Mouse (Mus musculus): ENCODE measurements around the gene Cnksr3.
A peak's percentile ranks its signal among the peaks of the same experiment; 100 is the strongest.

The Cnksr3 gene

DNA sequence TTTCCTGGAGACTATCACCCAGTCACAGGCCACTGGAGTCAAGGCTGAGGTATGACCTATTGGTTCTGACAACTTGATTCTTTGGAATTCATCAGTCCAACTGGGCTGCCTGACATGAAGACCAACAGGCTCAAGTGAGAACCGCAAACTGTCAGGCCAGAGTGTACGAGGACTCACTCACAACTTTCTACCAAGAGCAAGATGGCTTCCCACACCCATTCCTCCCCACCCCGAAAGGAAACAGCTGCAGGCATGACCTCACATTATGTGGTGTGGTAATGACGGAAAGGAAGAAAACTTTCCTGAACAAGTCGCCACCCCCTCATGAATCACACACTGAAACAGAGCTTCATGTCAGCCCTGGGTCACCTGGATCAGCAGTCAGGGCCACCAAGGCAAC is 66.4 kb downstream of the Cnksr3 start:
- DNase-seq = peak; percentile 40 to 66

DNA sequence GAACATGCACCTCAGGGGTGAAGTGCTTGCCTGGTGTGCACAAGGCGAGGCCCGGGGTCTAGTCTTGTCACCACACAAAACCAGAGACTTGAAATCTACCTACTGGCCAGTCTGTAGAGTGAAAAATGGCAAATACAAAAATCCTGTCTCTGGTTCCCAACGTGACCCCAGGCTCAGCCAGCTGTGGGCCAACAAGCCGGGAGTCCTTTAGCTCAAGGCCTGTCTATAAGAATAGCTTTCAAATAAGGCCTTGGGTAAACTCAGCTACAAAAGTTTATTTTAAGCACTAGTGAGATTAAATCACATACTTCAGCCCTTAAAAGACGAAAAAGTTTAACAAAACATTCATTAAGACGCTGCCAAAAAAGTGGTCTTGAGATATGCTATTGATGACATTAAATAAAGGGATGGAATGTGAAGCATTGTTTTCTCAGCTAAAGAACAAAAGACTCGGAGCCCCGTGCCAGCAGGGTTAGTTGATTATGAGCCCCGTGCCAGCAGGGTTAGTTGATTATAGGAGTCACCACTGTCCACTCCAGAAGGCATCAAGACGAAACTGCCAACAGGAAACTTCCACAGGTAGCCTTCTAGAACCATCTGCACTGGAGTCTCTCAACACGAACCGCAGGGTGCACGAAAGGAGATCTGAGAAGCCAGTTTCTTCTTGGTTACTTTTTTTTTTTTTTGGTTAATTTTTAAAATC is 67.8 kb downstream of the Cnksr3 start:
- no peak for DNase-seq

DNA sequence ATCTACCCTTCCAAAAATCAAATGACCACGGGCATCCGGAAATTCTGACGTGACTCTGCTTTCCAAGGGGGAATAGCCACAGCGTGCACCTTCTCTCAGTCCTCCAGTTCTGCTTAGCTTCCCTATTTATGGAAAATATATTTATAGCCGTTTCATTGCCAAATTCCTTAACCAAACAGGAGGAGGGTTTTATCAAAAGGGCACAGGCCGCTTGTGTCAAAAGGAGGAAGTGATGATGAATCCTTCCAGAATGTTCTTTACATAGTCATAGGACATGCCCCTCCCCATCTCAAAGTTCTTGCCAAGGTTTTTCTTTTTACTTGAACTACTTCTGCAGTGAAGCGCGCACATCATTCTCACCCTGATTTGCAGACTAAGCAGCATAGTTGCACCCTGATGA is 69.8 kb downstream of the Cnksr3 start:
- no peak for DNase-seq

DNA sequence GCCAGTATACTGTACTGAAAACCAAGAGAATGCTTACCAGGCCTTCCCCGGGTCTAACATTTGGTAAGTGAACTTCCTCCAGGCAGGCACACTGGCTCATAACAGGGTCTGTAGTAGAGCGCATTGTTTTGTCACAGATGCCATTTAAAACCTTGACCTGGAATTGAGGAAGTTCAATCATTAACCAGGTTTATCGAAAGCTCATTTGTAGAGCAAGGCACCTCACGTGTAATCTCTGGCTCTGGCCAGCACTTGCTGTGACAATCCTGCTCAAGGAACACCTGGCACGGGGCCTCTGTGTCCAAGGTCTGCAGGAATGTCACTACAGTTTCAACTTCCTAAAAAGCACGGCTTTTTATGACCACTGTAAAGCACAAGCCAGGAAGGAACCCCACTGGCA is 71.8 kb downstream of the Cnksr3 start:
- DNase-seq = peak; percentile 86 to 92

DNA sequence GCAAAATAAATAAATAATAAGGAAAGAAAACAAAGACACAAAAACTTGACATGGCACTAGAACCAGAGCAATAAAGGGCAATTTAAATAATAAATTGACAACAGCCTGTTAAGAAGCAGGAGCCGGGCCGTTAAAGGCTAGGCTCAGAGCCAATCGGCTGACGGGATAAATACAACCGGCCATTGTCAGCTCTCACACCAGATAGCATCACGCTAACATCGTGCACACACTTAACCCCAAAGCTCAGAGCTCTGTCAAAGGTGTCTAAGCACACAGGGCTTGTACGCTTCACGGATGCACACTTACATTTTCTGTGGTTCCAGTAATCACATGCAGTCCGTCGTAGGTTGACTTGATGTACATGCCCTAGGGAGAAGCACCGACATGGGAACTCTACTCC is 74.0 kb downstream of the Cnksr3 start:
- no peak for DNase-seq

DNA sequence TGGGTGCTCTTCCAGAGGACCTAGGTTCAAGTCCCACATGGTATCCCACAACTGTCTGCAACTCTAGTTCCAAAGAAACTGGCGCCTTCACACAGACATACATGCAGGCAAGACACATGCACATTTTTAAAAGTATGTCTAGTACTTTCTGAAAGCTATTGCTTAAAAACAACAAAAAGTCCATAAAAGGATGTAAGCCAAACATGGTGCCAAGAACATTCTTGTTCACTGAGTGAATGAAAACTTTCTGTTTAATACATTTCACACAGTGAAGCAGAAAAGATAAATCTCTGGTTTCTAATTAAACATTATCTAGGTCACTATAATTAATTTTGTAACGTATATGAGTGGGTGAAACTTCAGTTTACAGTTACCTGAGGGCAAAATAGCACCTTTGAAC is 76.3 kb downstream of the Cnksr3 start:
- no peak for DNase-seq

DNA sequence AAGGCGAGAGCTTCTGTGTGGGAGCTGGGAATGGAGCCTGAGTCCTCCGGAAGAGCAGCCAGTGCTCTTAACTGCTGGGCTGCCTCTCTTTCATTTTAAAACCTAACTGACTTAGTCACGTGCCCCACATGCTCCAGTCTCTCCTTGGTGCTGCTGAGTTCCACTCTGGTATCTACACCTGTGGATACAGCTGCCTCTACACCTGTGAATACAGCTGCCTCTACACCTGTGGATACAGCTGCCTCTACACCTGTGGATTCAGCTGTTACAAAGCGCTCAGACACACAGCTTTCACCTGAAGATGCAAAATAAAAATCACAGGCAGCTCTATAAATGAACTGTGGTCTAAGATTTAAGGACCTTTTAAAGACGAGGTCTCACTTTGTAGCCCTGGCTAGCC is 79.0 kb downstream of the Cnksr3 start:
- no peak for DNase-seq

DNA sequence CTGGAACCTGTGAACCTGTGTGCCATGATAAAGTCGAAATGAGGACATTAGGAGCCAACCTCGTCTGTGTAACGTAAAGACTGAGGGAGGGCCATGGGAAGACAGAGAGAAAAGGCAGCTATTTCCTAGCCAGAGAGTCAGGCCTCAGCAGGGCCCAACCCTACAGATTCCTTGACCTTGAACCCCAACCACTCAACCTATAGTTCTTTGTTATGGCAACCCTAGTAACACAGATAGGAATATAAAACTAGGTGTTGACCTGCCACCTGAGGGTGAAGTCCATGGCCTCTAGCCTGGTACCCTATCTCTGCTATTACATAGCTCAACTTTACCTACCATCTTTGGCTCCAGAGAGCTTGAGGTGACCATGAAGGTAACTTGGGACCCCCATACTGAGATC is 80.6 kb downstream of the Cnksr3 start:
- DNase-seq = no peak

DNA sequence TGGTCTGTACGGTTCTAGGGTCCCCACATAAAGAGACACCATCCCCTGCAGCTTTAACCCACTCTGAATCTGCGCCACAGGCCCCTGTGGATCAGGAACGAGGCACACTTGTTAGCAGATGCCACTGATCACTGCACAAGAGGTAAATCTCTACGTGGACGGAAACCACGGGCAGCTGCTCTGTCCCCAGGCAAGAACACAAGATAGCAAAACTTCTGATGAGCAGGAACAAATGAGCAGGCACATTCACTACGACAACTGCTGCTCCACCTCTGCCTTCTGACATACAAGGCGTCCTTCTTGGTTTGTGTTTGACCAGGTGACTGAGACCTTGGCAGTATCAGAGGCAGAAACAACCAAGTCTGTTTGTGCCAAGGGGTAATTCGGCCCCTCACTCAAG is 84.2 kb downstream of the Cnksr3 start:
- no peak for DNase-seq

DNA sequence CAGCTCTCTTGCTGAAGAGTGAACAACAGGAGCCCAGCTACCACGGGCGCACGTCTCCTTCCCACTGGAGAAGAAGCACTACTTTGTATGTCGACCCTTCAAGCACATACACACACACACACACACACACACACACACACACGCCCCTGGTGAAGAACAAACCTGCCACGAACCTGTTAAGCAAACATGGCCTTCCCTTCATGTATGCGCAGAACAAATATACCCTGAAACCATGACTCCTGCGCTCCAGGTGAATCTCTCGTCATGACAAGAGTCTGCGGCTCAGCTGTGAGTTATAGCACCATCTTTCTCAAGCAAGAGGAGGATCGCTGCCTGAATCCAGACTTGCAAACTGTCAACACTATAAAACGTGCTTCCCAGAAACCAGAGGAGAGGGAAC is 85.2 kb downstream of the Cnksr3 start:
- no peak for DNase-seq

DNA sequence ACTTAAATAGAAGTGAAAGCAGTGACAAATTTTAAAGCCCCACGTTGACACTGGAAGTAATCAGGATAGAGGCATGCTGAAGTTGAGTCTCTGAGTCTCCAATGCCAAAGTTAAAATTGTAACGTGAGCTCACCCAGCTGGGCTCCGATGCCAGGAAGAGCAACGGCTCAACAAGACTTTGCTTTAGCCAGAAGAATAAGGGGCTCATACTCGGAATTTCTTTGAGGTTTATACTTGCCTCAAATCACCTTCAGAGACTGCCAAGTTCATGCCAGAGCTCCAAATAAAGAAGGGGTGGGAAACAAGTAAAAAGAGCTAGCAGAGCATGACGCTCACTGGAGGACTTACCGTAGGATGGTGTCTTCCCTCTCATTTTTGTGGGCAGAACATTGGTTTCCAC is 85.8 kb downstream of the Cnksr3 start:
- DNase-seq = no peak

DNA sequence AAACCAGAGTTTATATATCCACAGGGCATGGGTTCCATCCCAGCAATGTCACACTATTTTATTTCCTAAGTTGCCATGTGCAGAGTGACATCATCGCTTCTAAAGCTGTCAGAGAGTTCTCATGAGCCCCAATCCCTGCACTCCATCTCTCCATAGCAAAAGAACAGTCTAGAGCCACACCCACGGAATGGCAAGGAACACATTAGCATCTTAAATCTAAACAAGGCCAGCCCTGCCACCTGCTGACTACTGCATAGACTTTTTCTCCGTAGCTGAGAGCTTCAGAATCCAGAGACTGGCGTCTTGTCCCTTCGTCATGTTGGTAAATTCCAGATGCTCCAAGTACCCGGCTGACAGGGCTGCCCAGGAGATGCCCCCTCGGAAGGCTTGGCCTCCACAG is 87.0 kb downstream of the Cnksr3 start:
- DNase-seq = peak in 1 of 2 experiments; percentile 28

DNA sequence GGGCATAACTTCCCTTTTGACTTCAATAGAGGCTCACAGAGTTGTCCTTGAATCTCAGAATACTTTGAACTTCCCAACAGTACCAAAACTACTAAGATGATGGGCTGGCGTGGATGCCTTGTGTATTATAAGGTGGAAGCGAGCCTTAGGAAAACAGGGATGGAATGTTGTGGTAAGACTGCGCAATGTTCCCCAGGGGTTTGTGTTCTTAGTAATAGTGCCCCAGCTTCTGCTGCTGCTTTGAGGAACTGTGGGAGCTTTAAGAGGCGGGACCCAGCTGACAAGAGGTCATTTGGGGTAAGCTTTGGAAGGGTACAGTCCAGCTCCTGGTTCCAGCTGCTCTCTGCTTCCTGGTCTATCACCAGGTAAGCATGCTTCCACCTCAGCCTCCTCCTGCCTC is 89.7 kb downstream of the Cnksr3 start:
- DNase-seq = peak in 1 of 2 experiments; percentile 46

DNA sequence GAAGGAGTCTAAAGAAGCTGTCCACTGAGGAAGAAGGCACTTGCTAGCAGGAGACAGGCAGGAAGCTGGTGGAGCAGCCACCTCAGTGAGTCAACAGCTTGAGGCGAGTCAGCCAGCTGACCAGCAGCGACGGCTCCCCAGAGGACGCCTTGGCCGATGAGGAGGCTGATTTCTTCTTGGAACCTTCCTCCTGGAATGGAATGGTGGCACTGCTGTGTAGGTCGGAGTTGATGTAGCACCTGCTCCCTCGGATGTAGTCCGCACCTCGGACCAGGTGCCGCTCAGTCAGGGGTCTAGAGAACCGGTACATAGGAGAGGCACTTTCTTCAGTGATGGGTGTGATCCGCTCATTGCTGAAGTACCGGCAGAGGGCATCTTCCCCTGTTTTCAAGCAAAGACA is 91.8 kb downstream of the Cnksr3 start:
- DNase-seq = no peak

DNA sequence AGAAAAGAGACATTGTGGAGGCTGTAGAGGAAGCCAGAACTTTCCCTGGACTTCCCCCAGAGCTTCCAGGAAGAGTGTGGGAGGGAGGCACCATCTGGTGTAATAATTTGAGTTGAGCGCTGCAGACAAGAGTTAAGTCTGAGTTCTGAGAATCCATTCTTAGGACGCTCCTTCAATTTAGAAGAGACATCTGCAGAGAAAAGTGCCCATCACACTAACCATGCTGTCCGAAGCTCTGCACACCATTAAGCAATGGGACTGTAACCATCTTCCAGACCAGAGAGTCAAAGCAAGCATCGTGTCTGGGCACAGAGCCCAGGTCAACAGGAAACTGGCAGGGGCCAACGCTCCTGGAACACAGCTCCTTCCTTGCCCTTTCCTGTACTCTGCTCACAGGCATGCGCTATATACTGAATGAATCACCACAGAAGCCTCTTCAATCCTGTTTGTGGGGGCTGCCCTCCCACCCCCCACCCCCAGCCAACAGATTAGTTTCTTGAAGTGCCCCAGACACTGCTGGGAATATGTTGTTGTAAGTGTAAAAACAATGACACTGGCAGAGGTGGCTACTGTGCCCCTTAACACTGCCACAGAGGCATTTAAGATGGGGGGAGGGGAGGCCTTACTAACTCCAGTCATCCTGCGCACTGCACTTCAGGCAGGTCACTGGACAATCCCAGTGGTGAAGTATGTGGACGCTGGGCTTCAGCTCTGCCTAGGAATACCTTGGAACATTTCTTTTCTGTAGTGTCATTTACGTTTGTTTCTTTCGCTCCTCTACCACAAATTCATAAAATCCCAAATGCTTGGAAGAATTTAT is 93.6 kb downstream of the Cnksr3 start:
- peak; percentile 80 to 90 for DNase-seq

DNA sequence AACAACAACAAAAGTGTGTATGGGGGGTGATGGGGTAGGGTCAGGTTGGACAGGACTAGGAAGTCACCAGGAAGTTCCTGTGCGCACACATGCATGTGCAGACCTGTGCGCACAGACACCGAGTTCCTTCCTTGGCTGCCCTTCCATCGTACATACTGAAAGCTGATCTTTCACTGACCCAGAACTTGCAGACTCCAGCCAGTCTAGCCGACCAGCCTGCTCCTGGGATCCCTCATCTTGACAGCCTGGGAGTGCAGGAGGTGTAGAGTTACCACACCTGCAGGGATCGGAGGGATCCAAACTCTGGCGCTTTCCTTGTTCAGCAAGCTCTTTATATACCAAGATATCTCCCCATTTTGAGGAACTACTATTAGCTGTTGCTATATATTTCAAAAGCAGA is 94.3 kb downstream of the Cnksr3 start:
- no peak for DNase-seq

DNA sequence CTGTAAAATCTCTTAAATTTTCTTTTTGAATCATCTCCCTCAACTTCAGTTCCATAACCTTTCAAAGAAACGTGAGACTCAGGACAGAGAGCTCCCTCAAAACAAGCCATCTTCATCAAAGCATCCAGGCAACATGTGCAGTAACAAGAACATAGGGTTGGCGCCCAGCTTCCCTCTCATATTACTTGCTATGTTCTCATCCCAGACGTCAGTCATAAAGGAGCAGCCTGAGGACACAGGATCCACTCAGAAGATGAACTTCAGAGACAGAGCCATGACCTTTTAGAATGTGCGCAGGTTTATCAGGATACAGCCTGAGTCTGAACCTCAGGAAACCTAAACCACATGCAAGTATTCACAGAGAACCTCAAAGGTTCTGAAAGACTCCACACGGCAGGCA is 97.2 kb downstream of the Cnksr3 start:
- no peak for DNase-seq

DNA sequence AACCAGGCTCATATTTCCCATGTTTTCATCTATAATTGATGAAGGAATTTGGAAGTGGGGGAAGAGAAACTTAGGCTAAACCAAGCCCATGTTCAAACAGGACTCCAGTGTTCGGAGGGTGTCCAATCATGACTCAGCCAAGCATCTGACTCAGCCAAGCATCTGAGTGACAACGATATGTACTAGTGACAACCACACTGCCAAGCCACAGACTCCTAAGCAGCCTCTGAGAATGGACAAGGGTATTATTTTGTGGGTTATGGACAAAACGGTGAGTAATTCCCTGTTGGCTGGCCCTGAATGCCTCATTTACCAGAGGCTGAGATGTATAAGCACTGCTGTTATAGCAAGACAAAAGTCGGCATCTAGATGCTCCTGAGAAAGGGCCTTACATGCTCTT is 98.3 kb downstream of the Cnksr3 start:
- no peak for DNase-seq

DNA sequence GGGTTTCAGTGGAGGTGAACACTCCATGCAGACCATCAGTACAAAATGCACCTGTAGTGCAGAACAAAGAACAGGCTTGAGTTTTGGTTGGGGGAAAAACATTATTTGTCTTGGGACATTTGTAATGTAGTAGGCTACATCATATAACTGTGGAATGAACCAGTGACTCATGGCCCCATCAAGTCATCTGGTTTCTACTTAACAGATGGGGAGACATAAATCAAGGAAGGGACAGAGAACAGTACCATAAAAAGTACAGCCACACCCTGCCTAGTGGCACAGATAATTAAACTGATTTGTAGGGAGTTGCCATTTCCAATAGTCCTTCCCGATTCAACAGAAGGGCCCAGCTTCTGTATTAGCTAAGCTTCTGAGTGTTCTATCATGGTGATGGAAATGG is 98.9 kb downstream of the Cnksr3 start:
- DNase-seq = no peak

DNA sequence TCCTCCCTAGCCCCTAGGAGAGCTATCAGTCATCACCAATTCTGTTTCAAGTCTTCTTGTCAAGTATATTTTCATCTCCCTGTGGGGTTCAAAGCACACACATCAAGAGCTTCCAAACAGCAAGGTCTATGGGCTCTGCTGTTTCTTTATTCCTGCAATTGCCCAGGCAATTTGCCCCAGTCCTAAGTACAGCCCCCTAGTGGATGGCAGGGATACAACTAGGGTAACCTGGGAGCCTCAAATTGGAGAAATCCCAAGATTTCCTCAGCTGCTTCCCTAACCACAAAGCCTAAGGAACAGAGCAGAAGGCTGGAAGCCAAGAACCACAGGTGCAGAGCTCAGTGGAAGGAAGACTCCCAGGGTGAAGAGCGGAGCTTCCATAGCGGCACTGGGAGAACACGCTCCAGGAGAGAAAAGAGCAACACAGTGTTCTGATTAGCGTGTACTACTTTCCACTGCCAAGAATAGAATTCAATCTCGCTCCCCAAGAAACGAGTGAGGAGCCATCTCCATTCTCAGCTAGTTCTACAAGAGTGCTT is 100.5 kb downstream of the Cnksr3 start:
- no peak for DNase-seq

DNA sequence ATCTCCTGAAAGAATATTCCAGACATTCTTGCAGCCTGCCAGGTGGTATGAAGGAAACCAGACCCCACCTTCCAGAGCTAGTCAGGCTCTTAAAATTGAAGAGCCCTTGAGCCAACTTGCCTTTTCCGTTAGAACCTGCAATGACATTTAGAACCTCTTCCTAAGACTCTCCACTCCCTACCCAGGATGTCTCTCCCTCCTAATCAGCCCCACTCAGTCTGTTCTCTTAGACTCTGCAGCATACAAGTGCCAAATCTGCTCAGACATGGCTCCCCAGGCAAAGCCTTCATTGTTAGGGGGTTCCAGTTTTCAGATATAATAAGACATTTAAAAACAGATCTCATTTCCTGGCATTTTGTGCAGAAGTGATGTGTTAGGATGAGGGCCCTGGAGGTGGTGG is 108.2 kb downstream of the Cnksr3 start:
- DNase-seq = no peak

DNA sequence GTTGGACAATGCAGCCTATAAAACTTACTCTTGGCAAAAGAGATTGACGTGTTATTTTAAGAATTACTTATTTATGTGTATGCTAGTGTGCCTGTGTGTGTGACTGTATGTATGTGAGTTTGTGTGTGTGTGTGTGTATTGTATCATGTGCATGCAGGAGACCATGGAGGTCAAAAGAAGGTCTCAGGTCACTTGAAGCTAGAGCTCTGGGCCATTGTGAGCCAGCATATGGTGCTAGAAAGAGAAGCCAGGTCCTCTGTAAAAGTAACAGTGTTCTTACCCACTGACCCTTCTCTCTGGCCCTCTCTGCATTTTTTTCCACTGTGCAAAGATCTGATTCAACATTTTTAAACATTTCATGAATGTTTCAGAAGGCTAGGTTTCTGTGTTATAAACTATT is 134.1 kb downstream of the Cnksr3 start:
- DNase-seq = no peak

DNA sequence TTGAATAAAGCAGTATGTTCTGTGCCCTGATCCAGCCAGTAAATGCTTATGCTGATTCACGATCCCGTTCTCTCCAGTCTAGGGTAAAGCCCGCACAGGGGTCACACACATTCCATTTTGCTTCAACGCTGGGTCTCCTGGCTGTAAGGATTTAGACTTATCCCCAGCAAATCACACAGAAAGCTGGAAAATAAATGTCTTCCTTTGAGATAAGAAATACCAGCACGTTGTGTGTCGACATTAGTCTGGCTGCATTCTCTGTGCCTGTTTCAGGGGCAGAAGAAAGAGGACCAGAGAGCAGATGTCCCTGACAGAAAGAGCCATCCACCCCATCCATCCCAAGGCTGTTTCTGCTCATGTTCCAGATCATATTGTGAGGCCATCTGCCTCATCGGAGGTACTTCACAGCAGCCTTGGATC is 134.6 kb downstream of the Cnksr3 start:
- no peak for DNase-seq

DNA sequence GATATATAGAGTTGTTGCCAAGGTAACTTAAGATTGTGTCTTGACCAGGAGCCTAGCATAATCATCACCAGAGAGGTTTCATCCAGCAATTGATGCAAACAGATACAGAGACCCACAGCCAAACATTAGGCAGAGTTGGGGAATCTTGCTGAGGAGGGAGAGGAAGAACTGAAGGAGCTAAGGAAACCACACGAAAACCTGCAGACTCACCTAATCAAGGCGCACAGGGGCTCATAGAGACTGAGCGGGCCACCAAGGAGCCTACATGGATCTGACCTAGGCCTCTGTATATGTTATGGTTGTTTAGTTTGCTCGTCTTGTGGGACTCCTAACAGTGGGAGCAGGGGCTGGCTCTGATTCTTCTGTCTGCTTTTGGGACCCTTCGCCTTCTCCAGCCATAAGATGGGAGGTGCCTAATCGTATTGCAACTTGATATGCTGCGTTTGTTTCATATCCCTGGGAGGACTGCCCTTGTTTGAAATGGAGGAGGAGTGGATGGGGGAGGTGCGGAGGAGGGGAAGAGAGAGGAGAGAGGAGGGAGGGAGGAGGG is 135.3 kb downstream of the Cnksr3 start:
- DNase-seq = peak in 1 of 2 experiments; percentile 23

Measured in kidney, postnatal 25 days (tissue).